Mouse (Mus musculus): Measurements from ENCODE around the gene 1700061G19Rik. TPM values are rescaled to one million over a fixed set of nuclear protein-coding genes. Genes with fewer than 3 reads are reported as not detected.
"Not testable (repeated sequence)": the region's sequence is repeated elsewhere in the genome, so short reads cannot be mapped to it uniquely, and the experiment has no call there.

Gene 1700061G19Rik
- polyA plus RNA-seq, 1 experiment, result not detected

GRCm38 (mm10) chr17:56897630-56898195 is 22.4 kb downstream of the 1700061G19Rik start:
- Histone ChIP-seq H3K27ac (ENCODE audit: insufficient read depth, low read depth, low read length) (no peak overlapping the region), H3K36me3 (ENCODE audit: control insufficient read depth, insufficient read depth, low read length) (peaks cover 45% of the 10 kb centered on the region), H3K27me3 (ENCODE audit: control insufficient read depth, insufficient read depth, low read length) (no peaks in the 10 kb centered on the region), H3K4me1 (ENCODE audit: control insufficient read depth, insufficient read depth, insufficient read length, low read length) (no peaks in the 10 kb centered on the region), H3K4me3 (ENCODE audit: low read depth, low read length) (no peak overlapping the region)
- 66% methylated on average over 7 of the region's 7 CpGs for WGBS
- TF ChIP-seq POLR2A (IDR thresholded peaks at IDR 0.05; ENCODE audit: low read depth, low read length), result no peak
- peak; percentile 88; the same call in 1 of the 2 replicates for TF ChIP-seq CTCF (IDR thresholded peaks at IDR 0.05; ENCODE audit: extremely low read depth, insufficient read length, insufficient replicate concordance, low read depth, low read length)

DNA sequence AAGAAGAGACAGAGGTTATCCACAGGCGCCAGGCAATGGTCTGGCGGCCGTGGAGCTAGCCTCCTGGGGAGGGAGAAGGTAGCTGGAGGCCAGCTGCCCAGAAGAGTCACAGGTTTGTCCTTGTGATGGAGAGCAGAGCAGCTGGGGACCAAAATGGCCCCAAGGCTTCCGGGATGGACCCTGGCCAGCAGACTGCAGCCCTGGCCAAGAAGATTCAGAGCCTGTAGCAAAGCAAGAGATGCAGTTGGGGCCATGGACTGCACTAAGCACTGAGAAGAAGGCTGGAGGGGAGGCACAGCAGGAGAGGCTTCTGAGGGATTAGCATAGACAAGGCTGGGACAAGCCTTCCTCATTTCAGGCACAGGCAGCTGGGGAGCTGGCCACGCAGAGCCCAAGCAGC is 27.4 kb downstream of the 1700061G19Rik start:
- Histone ChIP-seq H3K4me3 (ENCODE audit: low read depth, low read length) (no peak overlapping the region), H3K27me3 (ENCODE audit: control insufficient read depth, insufficient read depth, low read length) (no peaks in the 10 kb centered on the region), H3K4me1 (ENCODE audit: control insufficient read depth, insufficient read depth, insufficient read length, low read length) (peaks cover 9% of the 10 kb centered on the region; the same call in 1 of the 2 replicates), H3K27ac (ENCODE audit: insufficient read depth, low read depth, low read length) (no peak overlapping the region), H3K36me3 (ENCODE audit: control insufficient read depth, insufficient read depth, low read length) (peaks cover 35% of the 10 kb centered on the region)
- WGBS, result 91% methylated on average over 5 of the region's 5 CpGs
- TF ChIP-seq CTCF (IDR thresholded peaks at IDR 0.05; ENCODE audit: extremely low read depth, insufficient read length, insufficient replicate concordance, low read depth, low read length) (no peak), POLR2A (IDR thresholded peaks at IDR 0.05; ENCODE audit: low read depth, low read length) (no peak)

DNA sequence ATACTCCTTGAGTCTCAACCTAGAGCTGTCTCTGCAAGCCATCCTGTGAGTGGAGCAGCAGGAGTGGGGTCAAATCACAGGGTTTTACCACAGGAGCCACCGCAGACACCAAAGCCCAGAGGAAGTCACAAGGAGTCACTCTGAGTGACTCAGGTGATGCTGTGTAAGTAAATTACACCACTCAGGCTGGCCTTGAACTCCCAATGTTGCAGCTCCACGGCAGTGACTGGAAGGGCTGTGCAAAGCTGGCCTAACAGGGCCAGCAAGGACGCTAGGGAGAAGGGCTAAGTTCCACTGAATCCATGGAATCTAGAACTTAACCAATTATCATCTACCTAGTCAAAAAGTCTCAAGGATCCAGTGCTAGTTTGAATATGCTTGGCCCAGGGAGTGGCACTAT is 30.9 kb downstream of the 1700061G19Rik start:
- H3K27me3 ChIP-seq (ENCODE audit: control insufficient read depth, insufficient read depth, low read length), result no peaks in the 10 kb centered on the region
- 64% methylated on average over 3 of the region's 3 CpGs for WGBS
- peaks cover 17% of the 10 kb centered on the region for H3K4me1 ChIP-seq (ENCODE audit: control insufficient read depth, insufficient read depth, insufficient read length, low read length)
- peaks cover 18% of the 10 kb centered on the region for H3K36me3 ChIP-seq (ENCODE audit: control insufficient read depth, insufficient read depth, low read length)
- H3K27ac ChIP-seq (ENCODE audit: insufficient read depth, low read depth, low read length), result no peak overlapping the region
- H3K4me3 ChIP-seq (ENCODE audit: low read depth, low read length), result no peak overlapping the region
- no peak for TF ChIP-seq POLR2A (IDR thresholded peaks at IDR 0.05; ENCODE audit: low read depth, low read length)
- TF ChIP-seq CTCF (IDR thresholded peaks at IDR 0.05; ENCODE audit: extremely low read depth, insufficient read length, insufficient replicate concordance, low read depth, low read length), result no peak

- TF ChIP-seq CTCF (IDR thresholded peaks at IDR 0.05; ENCODE audit: extremely low read depth, insufficient read length, insufficient replicate concordance, low read depth, low read length) (no peak), POLR2A (IDR thresholded peaks at IDR 0.05; ENCODE audit: low read depth, low read length) (no peak)
- Histone ChIP-seq H3K27ac (ENCODE audit: insufficient read depth, low read depth, low read length) (no peak overlapping the region), H3K4me3 (ENCODE audit: low read depth, low read length) (no peak overlapping the region), H3K4me1 (ENCODE audit: control insufficient read depth, insufficient read depth, insufficient read length, low read length) (peaks cover 17% of the 10 kb centered on the region), H3K27me3 (ENCODE audit: control insufficient read depth, insufficient read depth, low read length) (no peaks in the 10 kb centered on the region), H3K36me3 (ENCODE audit: control insufficient read depth, insufficient read depth, low read length) (peaks cover 9% of the 10 kb centered on the region)
- 35% methylated on average over 5 of the region's 5 CpGs for WGBS
These were observed 31.8 kb downstream of the 1700061G19Rik start for GRCm38 (mm10) chr17:56907096-56907495.

- 24% methylated on average over 9 of the region's 9 CpGs for WGBS
- Histone ChIP-seq H3K4me1 (ENCODE audit: control insufficient read depth, insufficient read depth, insufficient read length, low read length) (peaks cover 17% of the 10 kb centered on the region), H3K36me3 (ENCODE audit: control insufficient read depth, insufficient read depth, low read length) (peaks cover 6% of the 10 kb centered on the region; the same call in 1 of the 2 replicates), H3K27ac (ENCODE audit: insufficient read depth, low read depth, low read length) (no peak overlapping the region), H3K27me3 (ENCODE audit: control insufficient read depth, insufficient read depth, low read length) (no peaks in the 10 kb centered on the region), H3K4me3 (ENCODE audit: low read depth, low read length) (no peak overlapping the region)
- no peak for TF ChIP-seq CTCF (IDR thresholded peaks at IDR 0.05; ENCODE audit: extremely low read depth, insufficient read length, insufficient replicate concordance, low read depth, low read length)
- TF ChIP-seq POLR2A (IDR thresholded peaks at IDR 0.05; ENCODE audit: low read depth, low read length), result no peak
These were observed 32.6 kb downstream of the 1700061G19Rik start for GRCm38 (mm10) chr17:56907887-56908286.

DNA sequence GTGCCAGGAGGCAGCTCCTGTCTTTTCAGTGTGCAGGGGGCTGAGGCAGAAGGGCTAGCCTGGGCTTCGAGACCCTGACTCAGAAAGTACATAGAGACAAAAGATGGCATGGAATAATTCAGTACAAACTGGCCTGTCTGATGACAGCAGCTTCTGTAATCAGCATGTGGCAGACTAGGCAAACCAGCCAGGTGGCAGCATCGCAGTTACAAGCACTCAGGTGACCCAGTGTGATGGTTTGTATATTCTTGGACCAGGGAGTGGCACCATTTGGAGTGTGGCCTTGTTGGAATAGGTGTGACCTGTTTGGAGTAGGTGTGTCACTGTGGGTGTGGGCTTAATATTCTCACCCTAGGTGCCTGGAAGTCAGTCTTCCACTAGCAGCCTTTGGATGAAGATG is 34.5 kb downstream of the 1700061G19Rik start:
- H3K4me1 ChIP-seq (ENCODE audit: control insufficient read depth, insufficient read depth, insufficient read length, low read length), result peaks cover 17% of the 10 kb centered on the region
- H3K27me3 ChIP-seq (ENCODE audit: control insufficient read depth, insufficient read depth, low read length); H3K27ac ChIP-seq (ENCODE audit: insufficient read depth, low read depth, low read length); H3K4me3 ChIP-seq (ENCODE audit: low read depth, low read length); H3K36me3 ChIP-seq (ENCODE audit: control insufficient read depth, insufficient read depth, low read length): not testable (repeated sequence)
- 61% methylated on average over 2 of the region's 2 CpGs for WGBS

- Histone ChIP-seq H3K27ac (ENCODE audit: insufficient read depth, low read depth, low read length) (no peak overlapping the region), H3K36me3 (ENCODE audit: control insufficient read depth, insufficient read depth, low read length) (peaks cover 4% of the 10 kb centered on the region; the same call in 1 of the 2 replicates), H3K4me1 (ENCODE audit: control insufficient read depth, insufficient read depth, insufficient read length, low read length) (peaks cover 4% of the 10 kb centered on the region), H3K27me3 (ENCODE audit: control insufficient read depth, insufficient read depth, low read length) (no peaks in the 10 kb centered on the region), H3K4me3 (ENCODE audit: low read depth, low read length) (no peak overlapping the region)
- no peak for TF ChIP-seq POLR2A (IDR thresholded peaks at IDR 0.05; ENCODE audit: low read depth, low read length)
- no peak for TF ChIP-seq CTCF (IDR thresholded peaks at IDR 0.05; ENCODE audit: extremely low read depth, insufficient read length, insufficient replicate concordance, low read depth, low read length)
- 85% methylated on average over 3 of the region's 3 CpGs for WGBS
These were observed 37.7 kb downstream of the 1700061G19Rik start for GRCm38 (mm10) chr17:56913023-56913422.
